Mouse (Mus musculus) midbrain, embryonic 11.5 days (tissue): Measurements from ENCODE around the gene A630001G21Rik. TPM values are rescaled to one million over a fixed set of nuclear protein-coding genes. Genes with fewer than 3 reads are reported as not detected.
A peak's percentile ranks its signal among the peaks of the same experiment; 100 is the strongest.

Experiments
- ATAC-seq: fragments of 200-750 bp; cut with Nextera tagmentation; 2 replicates; pipeline ENCODE4 v1.8.0; 2017; ENCODE audit warnings: moderate TSS enrichment, moderate library complexity; ENCODE audit not compliant: low FRiP score
- DNase-seq: peaks from one replicate; pipeline ENCODE4 v3.0.0; 2015; ENCODE audit warnings: low spot score; ENCODE audit errors: missing footprints
- H3K27ac ChIP-seq: fragments of 300-500 bp; sonication (generic); 2 replicates; pipeline ENCODE4 v1.5.1; 2014; ENCODE audit warnings: low read depth, low read length
- H3K27me3 ChIP-seq: fragments of 300-500 bp; sonication (generic); 2 replicates; pipeline ENCODE4 v1.6.1; 2014; ENCODE audit warnings: mild to moderate bottlenecking, low read length, moderate library complexity, mixed read lengths; ENCODE audit not compliant: control insufficient read depth, insufficient read depth
- H3K36me3 ChIP-seq: fragments of 300-500 bp; sonication (generic); 2 replicates; pipeline ENCODE4 v1.6.1; 2014; ENCODE audit warnings: mild to moderate bottlenecking, low read length, moderate library complexity, mixed read lengths; ENCODE audit not compliant: control insufficient read depth, insufficient read depth
- H3K4me1 ChIP-seq: fragments of 300-500 bp; sonication (generic); 2 replicates; pipeline ENCODE4 v1.6.1; 2014; ENCODE audit warnings: low read length; ENCODE audit not compliant: control insufficient read depth, insufficient read depth
- H3K4me2 ChIP-seq: fragments of 300-500 bp; sonication (generic); 2 replicates; pipeline ENCODE4 v1.6.1; 2014; ENCODE audit warnings: mild to moderate bottlenecking, moderate library complexity
- H3K4me3 ChIP-seq: fragments of 300-500 bp; sonication (generic); 2 replicates; pipeline ENCODE4 v1.5.1; 2014; ENCODE audit warnings: low read depth, low read length
- H3K9ac ChIP-seq: fragments of 300-500 bp; sonication (generic); 2 replicates; pipeline ENCODE4 v1.6.1; 2014; ENCODE audit warnings: low read length
- H3K9me3 ChIP-seq: fragments of 300-500 bp; sonication (generic); 2 replicates; pipeline ENCODE4 v1.6.1; 2016; ENCODE audit warnings: low read length; ENCODE audit not compliant: control insufficient read depth
- WGBS: fragments of 180-500 bp; shearing (Covaris S2); extraction: QIAGEN DNeasy Blood & Tissue Kit; methylation state at CpG from one replicate; pipeline ENCODE4 v1.1.7; 2014; 5-methylcytosine and 5-hydroxymethylcytosine counted together
- polyA plus RNA-seq: library from polyadenylated mRNA; unstranded; fragments of >200 nt; fragmentation: Nextera tagmentation; extraction: Ambion mirVana; gene quantifications from 2 replicates; pipeline ENCODE4 v1.2.1, GENCODE M21; 2014

A630001G21Rik gene
- polyA plus RNA-seq, 1 experiment from 2014 or later, result 1.2 TPM

- 90% methylated on average over 5 of the region's 5 CpGs for WGBS
- no peak overlapping the region for H3K27ac ChIP-seq
Measured at GRCm38 (mm10) chr1:85746511-85746910, 31.9 kb downstream of the A630001G21Rik start.

DNA sequence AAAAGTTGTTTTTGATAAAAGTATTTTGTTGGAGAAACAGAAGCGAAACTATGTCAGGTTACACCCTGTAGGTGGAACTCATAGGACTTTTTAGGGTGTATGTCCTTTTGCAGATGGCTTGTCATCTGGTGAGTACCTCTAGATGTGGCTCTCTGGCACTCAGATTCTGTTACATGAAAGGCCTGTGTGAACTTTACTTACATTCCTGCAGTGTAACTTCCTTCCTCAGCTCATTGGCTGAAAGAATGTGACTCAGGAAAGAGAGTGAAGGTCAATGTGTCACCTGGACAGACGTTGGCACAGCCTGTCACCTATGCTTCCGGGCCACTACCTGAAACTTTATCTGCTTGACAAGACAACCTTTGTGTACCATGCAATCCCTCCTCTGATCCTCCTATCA is 33.9 kb downstream of the A630001G21Rik start:
- Histone ChIP-seq H3K36me3 (no peaks in the 10 kb centered on the region), H3K9ac (no peak overlapping the region), H3K4me1 (peaks cover 6% of the 10 kb centered on the region; the same call in 1 of the 2 replicates), H3K4me2 (no peak overlapping the region), H3K27me3 (no peaks in the 10 kb centered on the region; the same call in 1 of the 2 replicates), H3K4me3 (no peak overlapping the region), H3K27ac (no peak overlapping the region), H3K9me3 (no peaks in the 10 kb centered on the region)
- ATAC-seq, result no peak
- no peak for DNase-seq
- 91% methylated on average over 3 of the region's 3 CpGs for WGBS

More at GRCm38 (mm10) chr1:85746511-85746910, 31.9 kb downstream of the A630001G21Rik start:
- Histone ChIP-seq H3K36me3 (no peaks in the 10 kb centered on the region), H3K9ac (no peak overlapping the region), H3K4me3 (no peak overlapping the region), H3K27me3 (no peaks in the 10 kb centered on the region; the same call in 1 of the 2 replicates), H3K9me3 (no peaks in the 10 kb centered on the region), H3K4me2 (no peak overlapping the region), H3K4me1 (peaks cover 12% of the 10 kb centered on the region; the same call in 1 of the 2 replicates)
- ATAC-seq (no peak), DNase-seq (no peak)

DNA sequence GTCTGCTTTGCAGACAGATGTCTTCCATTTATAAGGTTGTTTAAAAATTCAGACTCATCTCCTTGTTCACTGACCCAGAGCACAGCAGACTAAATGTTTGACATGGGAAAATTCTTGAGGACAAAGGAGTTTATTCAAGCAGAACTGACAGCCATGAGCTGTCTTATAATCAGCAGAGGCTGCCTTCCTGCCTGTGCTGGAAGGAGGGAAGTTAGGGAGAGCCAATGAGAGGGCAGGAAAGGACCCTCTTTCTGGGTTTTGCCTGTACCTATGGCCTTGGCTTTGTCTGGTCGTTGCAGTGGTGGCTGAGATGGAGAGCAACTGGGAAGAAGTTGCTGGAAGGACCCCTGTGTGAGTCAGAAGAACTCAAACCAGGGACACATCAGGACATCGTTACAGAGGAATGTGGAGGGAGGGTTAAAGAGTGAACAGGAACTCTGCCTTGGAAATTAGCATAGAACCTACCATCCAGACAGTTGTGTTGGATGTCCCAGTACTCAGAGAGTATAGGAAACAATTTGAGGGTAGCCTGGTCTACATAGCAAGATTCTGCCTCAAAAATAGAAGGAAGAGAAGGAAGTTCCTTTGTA is 35.4 kb downstream of the A630001G21Rik start:
- Histone ChIP-seq H3K27me3 (no peaks in the 10 kb centered on the region; the same call in 1 of the 2 replicates), H3K4me2 (no peak overlapping the region), H3K4me1 (peaks cover 6% of the 10 kb centered on the region; the same call in 1 of the 2 replicates), H3K4me3 (no peak overlapping the region), H3K9ac (no peak overlapping the region), H3K27ac (peak overlapping the region; percentile 54; the same call in 1 of the 2 replicates), H3K36me3 (no peaks in the 10 kb centered on the region), H3K9me3 (no peaks in the 10 kb centered on the region)
- 13% methylated on average over 2 of the region's 2 CpGs for WGBS
- ATAC-seq (peak; percentile 93), DNase-seq (peak; percentile 88)

- Histone ChIP-seq H3K4me2 (no peak overlapping the region), H3K9me3 (no peaks in the 10 kb centered on the region), H3K9ac (no peak overlapping the region), H3K4me3 (no peak overlapping the region), H3K27ac (peak overlapping the region; percentile 30; the same call in 1 of the 2 replicates), H3K4me1 (peaks cover 6% of the 10 kb centered on the region; the same call in 1 of the 2 replicates), H3K36me3 (no peaks in the 10 kb centered on the region), H3K27me3 (no peaks in the 10 kb centered on the region; the same call in 1 of the 2 replicates)
- DNase-seq (peak; percentile 86), ATAC-seq (no peak)
- WGBS, result 43% methylated on average over 5 of the region's 5 CpGs
Measured at GRCm38 (mm10) chr1:85742333-85742732, 36.1 kb downstream of the A630001G21Rik start.

GRCm38 (mm10) chr1:85740923-85741322 is 37.5 kb downstream of the A630001G21Rik start:
- no peaks in the 10 kb centered on the region; the same call in 1 of the 2 replicates for H3K27me3 ChIP-seq
- DNase-seq (no peak), ATAC-seq (no peak)
- no peak overlapping the region for H3K27ac ChIP-seq
- H3K9ac ChIP-seq, result no peak overlapping the region
- H3K4me1 ChIP-seq, result peaks cover 9% of the 10 kb centered on the region; the same call in 1 of the 2 replicates
- no peak overlapping the region for H3K4me3 ChIP-seq
- H3K4me2 ChIP-seq, result no peak overlapping the region
- H3K9me3 ChIP-seq, result no peaks in the 10 kb centered on the region
- WGBS, result 85% methylated on average over 6 of the region's 6 CpGs
- no peaks in the 10 kb centered on the region for H3K36me3 ChIP-seq

- no peaks in the 10 kb centered on the region for H3K36me3 ChIP-seq
- H3K27me3 ChIP-seq, result no peaks in the 10 kb centered on the region; the same call in 1 of the 2 replicates
- no peak overlapping the region for H3K9ac ChIP-seq
- DNase-seq, result no peak
- peaks cover 9% of the 10 kb centered on the region; the same call in 1 of the 2 replicates for H3K4me1 ChIP-seq
- no peak overlapping the region for H3K4me2 ChIP-seq
- H3K4me3 ChIP-seq, result no peak overlapping the region
- no peaks in the 10 kb centered on the region for H3K9me3 ChIP-seq
- no peak overlapping the region for H3K27ac ChIP-seq
- ATAC-seq, result no peak
Measured at GRCm38 (mm10) chr1:85739819-85740218, 38.6 kb downstream of the A630001G21Rik start.

GRCm38 (mm10) chr1:85739000-85739399 is 39.4 kb downstream of the A630001G21Rik start:
- H3K4me3 ChIP-seq, result no peak overlapping the region
- no peak overlapping the region for H3K4me2 ChIP-seq
- H3K9me3 ChIP-seq, result no peaks in the 10 kb centered on the region
- WGBS, result 94% methylated on average over 4 of the region's 4 CpGs
- DNase-seq (no peak), ATAC-seq (no peak)
- H3K27ac ChIP-seq, result no peak overlapping the region
- no peaks in the 10 kb centered on the region; the same call in 1 of the 2 replicates for H3K27me3 ChIP-seq
- no peak overlapping the region for H3K9ac ChIP-seq
- no peaks in the 10 kb centered on the region for H3K36me3 ChIP-seq
- peaks cover 9% of the 10 kb centered on the region; the same call in 1 of the 2 replicates for H3K4me1 ChIP-seq

DNA sequence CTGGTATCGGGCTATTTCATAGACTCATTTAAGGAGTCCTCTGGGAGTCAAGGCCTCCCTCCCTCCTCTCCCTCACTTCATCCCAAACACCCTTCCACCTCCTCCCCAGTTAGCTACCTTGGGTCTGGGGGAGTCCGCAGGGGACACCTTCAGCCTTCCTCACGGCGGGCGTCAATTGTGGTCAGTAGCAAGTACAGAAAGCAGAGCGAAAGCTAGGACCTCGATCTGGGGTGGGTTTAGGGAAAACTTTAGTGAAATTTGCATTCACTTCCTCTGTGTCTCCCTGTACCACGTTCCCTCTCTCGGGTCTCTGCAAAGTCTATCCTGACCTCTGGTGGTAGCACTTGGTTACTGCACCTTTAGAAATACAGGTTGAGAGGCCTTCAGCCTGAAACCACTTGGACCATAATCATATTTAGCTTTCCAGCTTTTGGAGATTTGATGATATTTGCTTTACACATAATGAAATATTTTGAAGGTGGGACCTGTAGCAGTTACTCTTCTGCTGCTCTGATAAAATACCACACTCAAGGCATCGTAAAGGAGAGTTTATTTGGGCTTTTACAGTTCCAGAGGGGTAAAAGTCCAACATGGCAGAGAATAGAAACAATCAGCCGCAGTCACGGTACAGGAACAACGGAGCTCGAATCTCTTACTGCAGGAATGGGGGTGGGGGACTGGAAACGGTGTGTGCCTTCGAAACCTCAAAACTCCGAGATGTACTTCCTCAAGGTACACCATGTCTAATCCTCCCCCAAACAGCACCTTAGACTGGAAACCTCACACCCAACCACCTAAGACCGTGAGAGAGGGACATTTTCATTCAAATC is 41.9 kb downstream of the A630001G21Rik start:
- peak overlapping the region; percentile 48 for H3K9ac ChIP-seq
- ATAC-seq, result peak; percentile 59
- no peak overlapping the region for H3K27ac ChIP-seq
- no peaks in the 10 kb centered on the region for H3K9me3 ChIP-seq
- H3K4me3 ChIP-seq, result no peak overlapping the region
- 0 out of 2 replicates have a peak, but pooled peaks cover 2% of the 10 kb centered on the region for H3K4me1 ChIP-seq
- H3K4me2 ChIP-seq, result peak overlapping the region; percentile 38; the same call in 1 of the 2 replicates
- no peaks in the 10 kb centered on the region for H3K27me3 ChIP-seq
- 39% methylated on average over 18 of the region's 18 CpGs for WGBS
- DNase-seq, result peak; percentile 96
- H3K36me3 ChIP-seq, result no peaks in the 10 kb centered on the region
